Mouse (Mus musculus) bone marrow macrophage, adult 2 months (primary cell): ENCODE data around the gene Rab13.

Experiments
- CTCF ChIP-seq: IDR thresholded peaks from 2 replicates; pipeline ENCODE4 v1.5.1; 2012; ENCODE audit warnings: low read depth, mild to moderate bottlenecking, low read length, moderate library complexity
- POLR2A ChIP-seq: IDR thresholded peaks from 2 replicates; pipeline ENCODE4 v1.6.1; 2012; ENCODE audit warnings: mild to moderate bottlenecking, low read depth, low read length, borderline replicate concordance

DNA sequence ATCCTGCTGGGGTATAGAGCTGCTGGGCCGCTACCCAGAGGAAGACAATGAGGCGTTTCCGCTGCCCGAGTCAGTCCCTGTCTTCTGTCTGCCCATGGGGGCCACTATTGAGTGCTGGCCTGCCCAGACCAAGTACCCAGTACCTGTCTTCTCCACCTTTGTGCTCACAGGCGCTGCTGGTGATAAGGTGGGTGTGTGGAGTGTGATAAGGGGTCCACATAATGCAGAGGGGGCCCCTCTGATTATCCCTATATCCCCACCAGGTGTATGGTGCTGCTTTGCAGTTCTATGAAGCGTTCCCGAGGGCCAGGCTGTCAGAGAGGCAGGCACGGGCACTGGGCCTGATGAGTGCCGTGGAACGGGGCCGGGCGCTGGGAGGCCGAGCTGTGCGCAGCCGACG lies 55.5 kb downstream of the Rab13 start:
- no peak for TF ChIP-seq CTCF
- no peak for TF ChIP-seq POLR2A
